Mouse (Mus musculus) cortical plate, adult 2 months (tissue): Measurements from ENCODE around the gene Ptpn9. TPM values are rescaled to one million over a fixed set of nuclear protein-coding genes. Genes with fewer than 3 reads are reported as not detected.

ENCODE experiments used
- H3K27ac ChIP-seq: fragments of 200-500 bp; 2 replicates; pipeline ENCODE4 v1.5.1; 2012; ENCODE audit warnings: low read length, control low read depth, inconsistent platforms; ENCODE audit not compliant: insufficient read depth
- H3K4me1 ChIP-seq: fragments of 200-500 bp; 2 replicates; pipeline ENCODE4 v1.6.1; 2011; ENCODE audit warnings: low read length; ENCODE audit not compliant: control insufficient read depth, insufficient read depth
- H3K4me3 ChIP-seq: fragments of 200-500 bp; 2 replicates; pipeline ENCODE4 v1.5.1; 2011; ENCODE audit warnings: mild to moderate bottlenecking, low read length, control low read depth; ENCODE audit not compliant: insufficient read depth
- CTCF ChIP-seq: fragments of 200-500 bp; IDR thresholded peaks from 2 replicates; pipeline ENCODE4 v1.5.1; 2011; ENCODE audit warnings: mild to moderate bottlenecking, control low read depth, low read length; ENCODE audit not compliant: insufficient read depth; ENCODE audit errors: extremely low read depth
- POLR2A ChIP-seq: fragments of 200-500 bp; IDR thresholded peaks from 2 replicates; pipeline ENCODE4 v1.6.1; 2011; ENCODE audit warnings: mild to moderate bottlenecking, low read length, control low read depth; ENCODE audit not compliant: insufficient read depth; ENCODE audit errors: extremely low read depth
- polyA plus RNA-seq: library from polyadenylated mRNA; depleted of rRNA; stranded (reverse); fragments of >200 nt; gene quantifications from 2 replicates; pipeline ENCODE4 v1.2.3, GENCODE M21; 2012

Gene Ptpn9
- polyA plus RNA-seq, 1 experiment = 23.9 TPM

GRCm38 (mm10) chr9:57071801-57072351 lies 77.2 kb downstream of the Ptpn9 start, which contains the start of gene Sin3a:
Gene Sin3a (plus strand): TSS chr9:57072040.
- Histone ChIP-seq H3K4me1 (peaks cover 4% of the 10 kb centered on the region; the same call in 1 of the 2 replicates), H3K27ac (peak within 1 kb of the TSS; percentile 80), H3K4me3 (peak within 1 kb of the TSS; percentile 78)
- peak; percentile 43; the same call in 1 of the 2 replicates for TF ChIP-seq POLR2A
- TF ChIP-seq CTCF = no peak

GRCm38 (mm10) chr9:57072526-57072988 lies 77.8 kb downstream of the Ptpn9 start:
- Histone ChIP-seq H3K4me3 (peak overlapping the region; percentile 78), H3K4me1 (peaks cover 4% of the 10 kb centered on the region; the same call in 1 of the 2 replicates), H3K27ac (peak overlapping the region; percentile 80)
- TF ChIP-seq CTCF (no peak), POLR2A (no peak)

DNA sequence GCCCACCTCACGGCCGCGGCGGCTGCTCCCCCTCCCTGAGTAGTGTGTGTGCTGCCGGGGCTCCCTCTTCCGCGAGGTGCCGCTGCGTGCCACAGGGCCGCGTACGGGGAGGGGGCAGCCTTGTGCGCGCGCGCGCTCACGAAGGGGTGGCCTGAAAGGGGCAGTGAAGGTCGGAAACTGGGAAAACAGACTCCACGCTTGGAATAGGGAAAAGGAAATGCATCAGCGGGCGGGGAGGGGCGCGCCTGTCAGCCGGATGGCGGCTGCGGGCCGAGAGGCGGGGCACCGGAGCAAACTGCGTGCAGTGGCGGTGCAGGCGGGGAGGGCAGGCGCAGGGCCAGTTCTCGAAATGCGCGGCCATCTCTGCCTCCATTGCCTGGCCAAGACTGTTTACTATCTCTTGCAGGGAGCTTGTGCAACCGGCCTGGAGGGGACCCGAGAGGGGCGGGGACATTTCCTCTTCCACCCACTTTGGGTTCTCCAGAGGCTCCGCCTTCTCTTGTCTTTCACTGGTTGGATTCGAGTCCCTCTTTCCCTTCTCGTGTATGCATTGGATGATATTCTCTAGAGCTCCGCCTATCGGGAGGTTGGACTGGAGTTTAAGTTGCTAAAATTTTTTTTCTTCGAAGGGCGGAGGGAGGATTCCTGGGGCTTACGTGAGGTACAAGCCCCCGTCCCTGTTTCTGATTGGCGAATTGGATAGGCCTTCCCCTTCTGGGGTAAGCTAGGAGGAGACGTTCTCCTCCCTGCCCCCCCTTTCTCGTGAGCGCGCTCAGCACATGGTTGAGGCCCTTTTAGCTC lies 78.5 kb downstream of the Ptpn9 start:
- H3K4me1 ChIP-seq = peaks cover 4% of the 10 kb centered on the region; the same call in 1 of the 2 replicates
- peak overlapping the region; percentile 80 for H3K27ac ChIP-seq
- H3K4me3 ChIP-seq = peak overlapping the region; percentile 78
- TF ChIP-seq POLR2A (peak; percentile 71; the same call in 1 of the 2 replicates), CTCF (peak; percentile 18; the same call in 1 of the 2 replicates)

- Histone ChIP-seq H3K27ac (0 out of 2 replicates have a peak overlapping the region, but pooled peaks have one; percentile 35), H3K4me1 (peaks cover 4% of the 10 kb centered on the region; the same call in 1 of the 2 replicates), H3K4me3 (peak overlapping the region; percentile 78)
- TF ChIP-seq CTCF (no peak), POLR2A (no peak)
Measured at GRCm38 (mm10) chr9:57073790-57074094, 79.0 kb downstream of the Ptpn9 start.

DNA sequence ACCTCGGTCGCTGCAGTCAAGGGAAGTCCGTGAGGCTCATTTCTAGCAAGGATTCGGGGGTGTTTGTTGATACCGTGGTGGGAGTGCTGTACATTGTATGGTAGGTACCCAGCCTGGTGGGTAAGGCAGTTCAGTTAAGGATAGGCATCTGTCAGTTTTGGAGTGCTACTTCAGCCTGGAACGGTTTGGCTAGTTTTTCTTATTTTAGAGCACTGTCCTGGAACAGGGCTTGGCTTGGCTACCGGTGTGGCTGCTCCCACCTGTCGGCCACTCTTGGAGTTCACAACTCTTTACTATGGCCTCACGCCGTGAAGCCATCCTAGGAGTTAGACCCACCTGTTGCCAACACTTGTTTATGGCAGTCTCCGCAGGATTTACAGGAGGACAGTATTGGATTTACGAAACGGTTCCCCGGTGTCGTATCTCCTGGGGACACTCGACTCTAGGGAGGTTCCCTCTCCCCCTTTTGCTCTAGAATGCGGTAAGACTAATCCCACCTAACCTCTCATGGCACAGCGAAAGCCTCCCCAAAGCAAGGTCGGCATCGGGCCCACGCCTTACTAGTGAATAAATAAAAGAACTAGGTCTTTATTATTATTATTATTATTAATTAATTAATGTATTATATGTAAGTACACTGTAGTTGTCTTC lies 79.6 kb downstream of the Ptpn9 start:
- no peak for TF ChIP-seq CTCF
- no peak for TF ChIP-seq POLR2A
- H3K4me1 ChIP-seq = peaks cover 4% of the 10 kb centered on the region; the same call in 1 of the 2 replicates
- no peak overlapping the region for H3K27ac ChIP-seq

DNA sequence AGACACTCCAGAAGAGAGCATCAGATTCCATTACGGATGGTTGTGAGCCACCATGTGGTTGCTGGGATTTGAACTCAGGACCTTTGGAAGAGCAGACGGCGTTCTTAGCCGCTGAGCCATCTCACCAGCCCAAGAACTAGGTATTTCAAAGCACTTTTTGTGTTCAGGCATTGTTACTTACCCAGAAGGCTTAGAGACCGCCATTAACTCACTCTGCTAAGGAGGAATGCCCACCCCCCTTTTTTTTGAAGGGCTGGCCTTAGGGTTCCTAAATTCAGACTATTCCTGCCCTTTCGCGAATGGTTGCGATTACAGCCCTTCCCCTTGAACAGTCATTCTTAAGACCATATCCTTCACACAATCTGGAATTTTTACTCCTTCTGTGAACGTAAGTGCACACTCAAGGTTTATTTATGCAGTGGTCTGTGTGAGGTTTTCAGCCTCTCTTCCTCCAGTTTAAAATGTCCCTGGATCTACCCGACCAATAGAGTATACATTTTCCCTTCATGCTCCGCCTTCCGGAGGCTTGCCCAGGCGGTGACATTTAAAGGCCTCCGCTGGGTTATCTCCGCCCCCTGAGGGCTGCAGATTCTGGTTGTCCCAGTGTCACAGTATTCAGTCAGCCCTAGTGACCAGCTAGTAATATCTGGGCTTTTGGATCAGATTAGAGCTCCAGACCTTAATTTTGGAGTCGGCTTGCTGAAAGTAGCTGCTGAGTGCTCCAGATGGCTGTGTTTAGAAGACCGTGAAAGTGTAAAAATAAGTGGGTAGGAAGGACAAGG lies 80.3 kb downstream of the Ptpn9 start:
- peak overlapping the region; percentile 61 for H3K27ac ChIP-seq
- H3K4me3 ChIP-seq = peak overlapping the region; percentile 42
- TF ChIP-seq CTCF (no peak), POLR2A (no peak)
- H3K4me1 ChIP-seq = peaks cover 4% of the 10 kb centered on the region; the same call in 1 of the 2 replicates

More for the DNA sequence above, 79.6 kb downstream of the Ptpn9 start:
- peak overlapping the region; percentile 78 for H3K4me3 ChIP-seq

DNA sequence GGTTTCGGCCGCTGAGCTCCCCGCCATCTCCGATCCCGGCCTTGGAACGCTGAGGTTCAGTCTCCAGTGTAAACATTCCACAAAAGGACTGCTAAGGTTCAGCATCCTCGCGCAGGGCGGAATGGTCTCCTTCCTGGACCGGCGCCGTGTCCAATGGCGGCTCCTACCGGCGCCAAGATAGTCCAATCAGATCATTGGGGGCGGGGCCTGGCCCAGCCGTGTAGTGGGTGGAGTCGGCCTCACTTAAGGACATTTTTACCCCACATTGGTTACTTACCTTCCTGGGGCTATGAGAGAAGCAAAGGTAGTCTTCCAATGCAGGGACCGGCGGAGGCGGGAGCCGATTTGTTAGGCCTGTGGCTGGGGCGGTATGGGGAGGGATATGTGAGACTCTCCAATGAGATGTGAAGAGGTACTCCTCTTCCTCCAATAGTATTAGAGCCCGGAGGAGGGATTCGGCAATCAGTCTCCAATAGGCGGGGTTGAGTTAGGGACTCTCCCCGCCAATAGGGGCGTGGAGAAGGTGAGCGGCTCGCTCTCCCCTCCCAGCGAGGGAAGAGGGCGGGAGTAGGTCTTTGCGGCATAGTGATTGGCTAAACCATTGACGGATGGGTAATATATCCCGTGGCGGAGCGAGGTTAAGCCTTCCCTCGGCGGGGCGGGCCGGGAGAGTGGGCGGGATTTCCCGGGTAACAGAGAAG lies 81.1 kb downstream of the Ptpn9 start:
- TF ChIP-seq CTCF = no peak
- TF ChIP-seq POLR2A = peak; percentile 71
- Histone ChIP-seq H3K4me3 (peak overlapping the region; percentile 64), H3K4me1 (peaks cover 4% of the 10 kb centered on the region; the same call in 1 of the 2 replicates), H3K27ac (peak overlapping the region; percentile 61)

- peaks cover 4% of the 10 kb centered on the region; the same call in 1 of the 2 replicates for H3K4me1 ChIP-seq
- TF ChIP-seq POLR2A (no peak), CTCF (no peak)
- peak overlapping the region; percentile 84 for H3K27ac ChIP-seq
- peak overlapping the region; percentile 64 for H3K4me3 ChIP-seq
Measured at GRCm38 (mm10) chr9:57076701-57077660, 82.3 kb downstream of the Ptpn9 start.
